Mouse (Mus musculus) left cerebral cortex, adult 18-20 months (tissue): Measurements from ENCODE around the gene Itgb4. TPM values are rescaled to one million over a fixed set of nuclear protein-coding genes. Genes with fewer than 3 reads are reported as not detected.
"Not testable (repeated sequence)": the region's sequence is repeated elsewhere in the genome, so short reads cannot be mapped to it uniquely, and the experiment has no call there.

Experiments used
- DNase-seq, 2 experiments: peaks; one replicate each; pipeline ENCODE4 v3.0.0; 2021 to 2022; ENCODE audit warnings: low spot score in 2 of 2, mixed read lengths in 1 of 2
- total RNA-seq, 2 experiments: library from RNA; stranded (reverse); gene quantifications; 2 replicates each; pipeline ENCODE4 v1.2.3; 2021

The Itgb4 gene
- total RNA-seq, 2 experiments from 2014 or later, result 4.5 to 6.9 TPM

DNA sequence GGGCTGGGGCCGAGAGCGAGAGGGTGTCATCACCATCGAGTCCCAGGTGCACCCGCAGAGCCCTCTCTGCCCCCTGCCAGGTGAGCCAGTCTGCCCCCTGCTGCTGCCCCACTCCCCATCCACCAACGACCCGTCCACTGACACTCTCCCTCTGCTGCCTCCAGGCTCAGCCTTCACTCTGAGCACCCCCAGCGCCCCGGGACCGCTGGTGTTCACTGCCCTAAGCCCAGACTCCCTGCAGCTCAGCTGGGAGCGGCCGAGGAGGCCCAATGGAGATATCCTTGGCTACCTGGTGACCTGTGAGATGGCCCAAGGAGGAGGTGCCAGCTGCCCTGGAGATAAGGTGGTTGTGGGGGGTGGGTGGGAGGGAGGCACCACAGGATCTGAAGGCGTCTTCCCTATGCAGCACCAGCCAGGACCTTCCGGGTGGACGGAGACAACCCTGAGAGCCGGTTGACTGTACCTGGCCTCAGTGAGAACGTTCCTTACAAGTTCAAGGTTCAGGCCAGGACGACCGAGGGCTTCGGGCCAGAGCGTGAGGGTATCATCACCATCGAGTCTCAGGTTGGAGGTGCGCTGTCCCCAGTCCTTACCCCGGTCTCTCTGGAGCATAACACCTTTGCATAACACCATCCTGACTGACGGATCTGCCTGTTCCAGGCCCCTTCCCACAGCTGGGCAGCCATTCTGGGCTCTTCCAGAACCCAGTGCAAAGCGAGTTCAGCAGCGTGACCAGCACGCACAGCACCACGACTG, 32.8 kb downstream of the Itgb4 start:
- DNase-seq, result no peak

DNA sequence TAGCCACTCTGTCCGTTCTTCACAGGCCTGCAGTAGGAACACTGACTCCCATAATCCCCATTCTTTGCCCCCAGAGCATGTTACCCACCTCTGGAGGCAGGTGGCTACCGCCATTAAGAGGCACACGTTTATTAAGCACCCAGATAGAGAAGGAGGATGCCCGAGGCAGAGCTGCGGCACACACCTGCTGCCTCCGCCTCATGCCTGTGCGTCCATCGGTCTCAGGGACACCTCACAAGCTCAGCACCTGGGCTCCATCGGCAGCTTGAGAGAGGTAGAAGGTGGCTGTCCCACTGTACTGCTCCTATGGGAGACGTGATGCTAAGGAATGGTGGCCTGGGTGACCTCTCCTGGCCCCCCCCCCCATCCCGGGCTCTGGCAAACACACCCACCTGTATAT, 33.9 kb downstream of the Itgb4 start:
- DNase-seq, result no peak

DNA sequence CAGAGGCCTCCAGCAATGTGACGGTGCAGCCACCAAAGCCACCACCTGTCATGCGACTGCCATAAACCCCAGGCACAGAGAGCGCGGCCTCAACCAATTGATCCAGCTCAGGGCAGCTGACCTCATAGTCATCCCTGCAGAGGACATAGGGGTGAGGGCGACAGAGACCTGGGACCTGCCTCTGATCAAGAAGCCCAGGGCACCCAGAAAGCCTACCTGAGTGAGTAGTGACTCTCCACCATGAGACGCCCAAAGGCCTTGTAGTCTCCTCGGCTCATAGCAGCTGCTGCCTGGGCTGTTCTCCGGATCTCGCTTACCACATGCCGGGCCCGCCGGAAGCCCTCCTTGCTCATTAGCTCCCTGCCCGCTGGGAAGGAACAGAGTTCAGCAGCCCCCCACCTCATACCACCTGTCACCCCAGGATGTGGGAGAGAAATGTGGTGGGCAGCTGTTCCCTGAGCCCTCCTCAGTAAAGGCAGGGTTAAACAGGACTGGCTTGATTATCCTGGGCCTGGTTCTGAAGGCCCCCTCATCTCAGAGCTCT, 34.4 kb downstream of the Itgb4 start:
- DNase-seq, result no peak

DNA sequence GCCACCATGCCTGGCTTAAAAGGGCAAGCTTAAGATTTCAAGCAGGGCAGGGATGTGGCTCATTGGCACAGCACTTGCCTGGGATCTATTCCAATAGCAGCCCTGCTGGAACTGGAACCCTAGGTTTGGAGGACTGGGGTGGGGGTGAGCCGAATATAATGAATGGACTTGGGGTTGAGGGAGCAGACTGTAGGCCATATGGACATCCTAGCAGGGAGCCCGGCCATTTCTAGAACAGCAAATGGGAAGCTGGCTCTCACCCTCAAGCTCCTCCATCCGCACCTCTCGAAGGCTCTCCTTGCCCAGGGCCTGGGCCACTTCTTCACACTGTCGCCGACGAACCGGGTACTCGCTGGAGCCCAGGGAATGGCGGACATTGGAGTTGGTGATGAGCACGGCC, 35.2 kb downstream of the Itgb4 start:
- no peak for DNase-seq

DNA sequence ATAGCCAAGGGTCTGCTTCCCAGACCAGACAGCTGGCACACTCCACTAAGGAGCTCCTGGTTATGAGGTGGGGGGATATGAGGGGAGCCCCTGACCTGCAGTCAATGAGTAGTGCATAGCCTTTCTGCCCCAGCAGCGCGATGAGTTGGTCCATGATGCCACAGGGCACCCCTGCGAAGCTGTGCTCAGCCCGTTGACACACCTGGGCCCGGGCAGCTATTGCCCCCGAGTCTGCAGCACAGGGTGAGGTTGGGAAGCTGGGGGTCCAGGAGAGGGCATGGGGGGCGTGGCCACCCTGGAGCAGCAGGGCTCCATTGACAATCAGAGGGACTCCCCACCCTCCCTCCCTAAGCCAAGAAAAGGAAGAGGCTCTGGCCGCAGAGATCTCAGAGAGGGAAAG, 35.6 kb downstream of the Itgb4 start:
- no peak for DNase-seq

DNA sequence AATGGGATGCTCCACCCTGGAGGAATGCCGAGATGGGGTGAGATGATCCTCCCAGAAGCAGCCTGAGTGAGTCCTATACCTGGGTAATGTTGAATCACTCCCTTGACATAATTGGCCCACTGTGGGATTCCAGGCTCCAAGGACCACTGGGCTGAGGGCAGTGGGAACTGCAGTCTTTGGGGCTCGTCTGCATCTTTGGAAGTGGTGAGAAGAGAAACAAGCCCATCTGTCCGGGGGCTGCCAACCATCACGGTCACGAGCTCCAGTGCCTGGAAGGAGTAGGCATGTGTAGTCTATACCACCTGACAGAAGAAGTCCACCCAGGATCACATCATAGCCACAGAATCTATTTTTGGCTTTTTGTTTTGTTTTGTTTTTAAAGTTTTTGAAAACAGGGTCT, 36.4 kb downstream of the Itgb4 start:
- DNase-seq, result no peak

DNA sequence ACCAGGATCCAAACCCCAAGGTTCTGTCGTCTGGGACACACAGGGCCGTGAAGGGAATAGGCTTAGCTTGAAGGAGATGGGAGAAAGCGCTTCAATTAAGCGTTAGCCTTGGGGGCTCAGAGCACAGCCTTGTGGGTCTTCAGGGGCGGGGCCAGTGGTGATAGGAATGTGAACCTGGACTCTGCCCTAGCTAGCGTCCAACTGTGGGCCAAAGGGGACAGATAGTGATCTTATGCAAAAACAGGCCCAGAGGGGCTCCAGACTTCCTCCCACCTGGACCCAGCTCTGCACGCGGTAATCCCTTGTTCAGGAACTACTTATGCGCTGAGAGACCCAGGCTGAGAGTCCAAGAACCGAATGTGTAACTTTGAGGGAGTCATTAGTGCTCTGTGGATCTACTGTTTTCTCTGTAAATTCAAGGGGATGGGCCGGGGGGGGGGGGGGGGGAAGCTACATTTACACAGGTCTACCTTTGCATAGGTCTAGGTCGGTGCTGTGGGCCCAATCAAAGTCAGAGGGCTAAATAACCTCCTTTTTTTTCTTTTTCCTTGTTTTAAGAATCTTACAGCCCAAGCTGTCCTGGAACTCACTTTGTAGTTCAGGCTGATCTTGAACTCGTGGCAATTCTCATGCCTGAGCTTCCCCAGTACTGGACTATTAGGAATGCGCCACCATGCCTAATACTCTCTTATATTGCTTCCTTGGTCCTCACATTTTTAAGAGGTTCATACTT, 37.2 kb downstream of the Itgb4 start:
- DNase-seq, result no peak

DNA sequence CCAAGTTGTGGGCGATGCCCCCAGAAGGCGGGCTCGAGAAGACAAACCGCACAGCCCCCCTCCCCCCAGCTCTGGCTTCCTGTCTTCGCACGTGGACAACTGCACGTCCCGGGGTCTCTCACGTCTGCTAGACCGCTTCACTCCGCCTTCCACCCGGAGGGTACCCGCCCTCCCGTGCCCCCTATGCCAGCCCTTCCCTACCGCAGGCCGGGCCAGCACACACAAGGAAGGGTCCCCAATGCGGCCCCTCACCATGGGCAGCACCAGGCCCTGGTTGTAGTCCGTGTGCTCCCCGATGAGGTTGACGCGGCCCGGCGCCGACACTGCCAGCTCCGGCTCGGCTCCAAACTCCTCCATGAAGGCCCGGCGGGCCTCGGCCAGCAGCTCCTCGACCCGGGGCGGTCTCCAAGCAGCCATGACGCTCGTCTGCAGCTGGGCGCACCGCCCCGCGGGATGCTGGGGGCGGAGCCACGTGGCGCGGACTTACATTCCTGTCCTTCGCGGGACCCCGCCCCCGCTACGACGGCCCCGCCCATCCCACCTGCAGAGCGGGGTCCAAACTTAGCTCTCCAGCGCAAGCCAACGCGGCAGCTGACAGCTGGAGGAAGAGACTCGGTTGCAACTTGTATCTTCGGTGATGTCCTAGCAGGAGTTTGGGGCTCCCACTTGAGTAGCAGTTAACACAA, 37.9 kb downstream of the Itgb4 start, which contains the start of gene Galk1:
TSS of gene Galk1 (minus strand) at position 458 of the 686 bp plus-strand sequence.
- DNase-seq, result peak; percentile 75 to 87

DNA sequence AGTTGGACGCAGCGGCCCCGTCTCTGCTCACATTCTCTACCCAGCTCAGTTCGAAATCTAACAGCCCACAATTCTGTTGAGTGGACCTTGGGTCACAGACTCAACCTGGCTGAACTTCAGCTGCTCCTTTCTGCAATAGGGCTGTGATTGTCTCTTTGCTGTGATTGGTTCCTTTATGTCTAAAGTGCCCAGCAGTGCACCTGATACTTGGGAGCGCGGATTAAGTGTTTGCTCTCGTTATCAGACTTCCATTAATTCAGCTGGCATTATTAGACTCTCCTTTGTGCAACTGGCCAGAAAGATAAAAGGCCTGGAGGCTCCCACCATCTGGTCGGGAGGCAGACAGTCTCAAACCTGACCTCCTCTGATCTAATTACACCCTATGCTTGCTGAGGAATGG, 40.3 kb downstream of the Itgb4 start:
- no peak for DNase-seq

DNA sequence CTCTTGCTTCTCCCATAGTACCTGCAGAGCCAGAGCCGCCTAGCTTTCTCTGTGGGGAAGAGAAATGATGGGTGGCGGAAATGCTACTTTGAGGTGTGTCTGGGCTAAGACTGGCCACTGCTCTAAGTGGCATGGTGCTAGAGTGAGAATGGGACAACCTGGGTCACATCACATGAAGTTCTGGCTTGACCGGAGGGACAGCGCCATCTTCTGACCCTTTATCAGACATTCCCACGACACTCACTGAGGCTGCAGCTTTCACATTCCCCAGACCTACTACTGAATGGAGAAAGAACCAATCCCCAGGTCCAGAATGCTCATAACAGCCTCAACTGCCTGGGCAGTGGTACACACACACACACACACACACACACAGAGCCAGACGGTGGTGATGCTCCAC, 43.6 kb downstream of the Itgb4 start:
- DNase-seq, result no peak

DNA sequence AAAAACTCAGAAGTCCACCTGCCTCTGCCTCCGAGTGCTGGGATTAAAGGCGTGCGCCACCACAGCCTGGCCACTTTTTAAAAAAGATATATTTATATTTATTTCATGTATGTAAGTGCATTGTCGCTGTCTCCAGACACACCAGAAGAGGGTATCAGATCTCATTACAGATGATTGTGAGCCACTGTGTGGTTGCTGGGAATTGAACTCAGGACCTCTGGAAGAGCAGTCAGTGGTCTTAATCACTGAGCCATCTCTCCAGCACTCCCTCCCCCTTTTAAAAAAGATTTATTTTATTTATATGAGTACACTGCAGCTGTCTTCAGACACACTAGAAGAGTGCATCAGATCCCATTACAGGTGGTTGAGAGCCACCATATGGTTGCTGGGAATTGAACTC, 44.4 kb downstream of the Itgb4 start:
- DNase-seq, result not testable (repeated sequence)

DNA sequence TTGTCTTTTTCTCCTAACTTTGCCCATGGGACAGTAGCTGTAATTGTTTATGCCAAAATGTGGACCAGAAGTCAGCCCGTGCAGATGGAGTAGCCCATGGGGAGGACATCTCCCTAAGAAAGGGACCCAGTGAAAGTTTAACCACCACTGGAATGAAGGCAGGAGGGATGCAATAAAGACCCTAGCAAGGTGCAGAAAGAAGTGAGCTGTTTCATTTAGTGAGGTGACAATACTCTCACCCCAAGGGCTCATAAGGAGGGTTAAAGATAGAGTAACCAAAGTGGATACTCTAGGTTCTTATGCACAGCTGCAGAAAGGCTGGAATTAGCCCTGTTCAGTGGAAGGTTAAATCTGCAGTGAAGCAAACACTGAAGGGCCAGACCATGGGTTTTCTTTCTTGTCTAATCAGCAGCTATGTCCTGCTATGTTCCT, 44.9 kb downstream of the Itgb4 start:
- no peak for DNase-seq

DNA sequence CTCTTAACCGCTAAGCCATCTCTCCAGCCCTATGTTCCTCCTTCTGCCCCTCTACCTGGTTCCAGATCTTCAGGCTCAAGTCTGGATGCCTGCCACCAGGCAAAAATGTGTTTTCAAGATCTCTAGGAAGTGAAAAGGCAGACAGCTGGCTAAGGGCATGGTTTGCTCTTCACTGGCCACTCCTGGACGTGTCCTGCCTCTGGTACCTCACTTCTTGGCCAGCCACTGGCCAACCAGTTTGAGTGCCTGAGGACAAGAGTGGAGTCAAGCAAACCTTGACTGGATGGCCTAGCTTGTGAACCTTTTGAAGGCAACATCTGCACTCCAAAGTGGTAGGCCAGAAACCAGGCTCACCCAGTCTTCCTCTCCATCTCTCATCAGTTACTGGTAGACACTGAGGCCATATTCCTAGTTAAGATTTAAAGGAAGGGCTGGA, 45.5 kb downstream of the Itgb4 start:
- DNase-seq, result no peak

DNA sequence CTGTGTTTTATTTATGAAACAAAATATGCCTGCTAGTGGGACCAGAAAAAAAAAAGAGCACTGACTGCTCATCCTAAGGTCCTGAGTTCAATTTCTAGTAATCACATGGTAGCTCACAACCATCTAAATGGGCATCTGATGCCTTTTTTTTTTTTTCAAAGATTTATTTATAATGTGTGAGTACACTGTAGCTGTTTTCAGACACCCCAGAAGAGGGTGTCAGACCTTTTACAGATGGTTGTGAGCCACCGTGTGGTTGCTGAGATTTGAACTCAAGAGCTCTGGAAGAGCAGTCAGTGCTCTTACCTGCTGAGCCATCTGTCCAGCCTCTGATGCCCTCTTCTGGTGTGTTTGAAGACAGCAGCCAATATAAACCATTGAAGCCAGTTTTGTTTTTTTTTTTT, 46.0 kb downstream of the Itgb4 start:
- no peak for DNase-seq

DNA sequence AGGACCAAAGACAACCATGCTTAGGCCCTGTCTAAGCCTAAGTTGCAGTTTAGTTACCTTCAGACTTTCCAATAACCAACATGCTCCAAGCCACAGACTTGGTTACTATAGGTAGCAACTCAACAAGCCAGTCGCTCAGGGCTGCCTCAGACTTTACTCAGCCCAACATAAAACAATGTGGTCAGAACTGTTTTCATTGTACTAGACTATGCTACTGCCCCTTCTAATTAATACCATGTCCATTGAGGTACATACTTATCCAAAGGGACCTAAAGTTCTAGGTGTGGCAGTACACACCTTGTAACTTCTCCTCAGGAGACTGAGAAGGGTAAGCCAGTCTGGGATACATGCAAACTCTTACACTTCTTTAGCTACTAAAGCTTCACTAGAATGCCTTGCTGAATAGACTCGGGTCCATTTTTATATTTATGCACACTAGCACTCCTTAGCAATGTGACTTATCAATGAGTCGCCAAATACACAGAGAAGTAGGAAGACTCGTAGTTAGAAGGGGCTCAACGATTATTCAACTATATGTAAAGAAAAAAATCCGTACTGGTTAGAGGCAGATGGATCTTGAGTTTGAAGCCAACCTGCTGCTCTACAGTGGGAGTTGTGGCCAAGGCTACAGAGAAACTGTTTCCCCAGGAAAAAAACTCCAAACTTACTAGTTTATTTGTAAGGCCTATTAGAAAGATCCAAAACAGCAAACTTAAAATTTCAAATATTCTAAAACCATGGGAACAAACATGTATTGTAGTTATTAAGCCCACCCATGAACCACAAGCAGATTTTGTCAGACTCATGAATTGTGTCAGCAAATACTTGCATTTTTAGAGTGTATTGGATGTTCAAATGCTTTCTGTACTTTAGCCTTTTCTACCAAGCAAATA, 47.1 kb downstream of the Itgb4 start:
- DNase-seq, result no peak

DNA sequence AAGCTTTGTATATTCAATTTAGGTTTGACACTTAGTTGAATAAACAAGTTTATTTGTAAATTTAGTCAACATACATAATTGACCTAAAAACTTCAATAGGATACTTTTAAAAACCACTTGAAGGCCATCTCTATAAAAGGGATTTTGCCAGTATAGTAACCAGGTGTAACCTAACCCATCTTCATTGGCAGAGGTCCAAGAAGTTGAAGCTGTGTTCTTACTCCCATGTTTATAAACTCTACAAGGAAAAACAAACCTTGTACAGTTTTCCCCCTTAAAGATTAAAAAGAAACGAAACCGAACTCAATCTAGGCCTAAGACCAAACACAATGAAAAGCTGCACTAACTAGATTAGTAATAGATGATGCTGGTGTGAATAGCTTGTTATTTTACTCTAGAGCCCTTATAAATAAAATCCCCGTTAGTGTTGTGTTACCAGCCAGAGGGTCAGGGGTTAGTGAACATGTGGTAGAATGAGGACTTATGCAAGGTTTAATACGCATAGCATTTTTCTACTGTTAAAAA, 47.8 kb downstream of the Itgb4 start:
- no peak for DNase-seq

DNA sequence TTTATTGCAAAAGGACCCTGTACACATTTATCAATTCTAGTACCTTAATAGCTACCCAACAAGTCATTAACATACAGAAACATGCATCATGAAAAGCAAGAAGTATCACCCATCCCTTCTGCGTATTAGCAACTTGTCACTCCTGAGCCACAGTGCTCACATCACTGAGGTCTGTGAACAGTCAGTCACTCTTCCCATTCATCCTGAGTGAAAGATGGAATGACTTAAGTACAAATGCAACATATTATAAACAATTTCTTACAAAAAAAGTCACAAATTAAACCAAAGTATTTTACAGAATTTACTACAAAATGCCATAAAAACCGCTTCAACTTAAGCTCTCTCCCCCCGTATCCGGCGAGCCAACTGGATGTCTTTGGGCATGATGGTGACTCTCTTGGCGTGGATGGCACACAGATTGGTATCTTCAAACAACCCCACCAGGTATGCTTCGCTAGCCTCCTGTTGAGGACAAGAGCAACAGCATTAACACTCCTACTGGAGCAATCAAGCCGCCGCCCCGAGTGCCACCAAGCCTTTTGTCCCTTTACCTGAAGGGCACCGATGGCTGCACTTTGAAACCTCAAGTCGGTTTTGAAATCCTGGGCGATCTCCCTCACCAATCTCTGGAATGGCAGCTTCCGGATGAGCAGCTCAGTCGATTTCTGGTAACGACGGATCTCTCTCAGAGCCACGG, 48.7 kb downstream of the Itgb4 start:
- DNase-seq, result not testable (repeated sequence)

DNA sequence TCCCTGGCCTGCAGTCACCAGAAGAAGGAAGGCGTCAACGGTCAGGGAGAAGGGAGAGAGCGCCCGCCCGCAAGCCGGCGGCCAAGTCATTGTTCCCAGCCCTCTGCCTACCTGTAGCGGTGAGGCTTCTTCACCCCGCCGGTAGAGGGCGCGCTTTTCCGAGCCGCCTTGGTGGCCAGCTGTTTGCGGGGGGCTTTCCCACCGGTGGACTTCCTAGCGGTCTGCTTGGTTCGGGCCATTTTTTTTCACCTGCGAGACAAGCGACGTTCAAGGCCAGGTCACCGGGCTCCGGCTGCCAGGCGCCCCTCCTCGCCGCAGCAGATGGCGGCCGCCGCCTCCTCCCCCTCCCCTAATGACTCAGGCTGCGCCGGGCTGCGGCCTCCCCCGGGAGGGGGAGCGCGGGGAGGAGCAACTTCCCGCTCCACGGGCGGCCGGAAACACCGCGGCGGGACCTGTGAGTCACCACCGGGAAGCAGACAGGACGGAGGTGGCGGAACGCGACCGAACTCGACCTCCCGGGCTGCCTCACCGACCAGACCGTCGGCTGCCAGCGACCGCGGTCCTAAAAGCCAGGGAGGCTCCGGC, 49.4 kb downstream of the Itgb4 start:
- peak; percentile 75 to 78 for DNase-seq

DNA sequence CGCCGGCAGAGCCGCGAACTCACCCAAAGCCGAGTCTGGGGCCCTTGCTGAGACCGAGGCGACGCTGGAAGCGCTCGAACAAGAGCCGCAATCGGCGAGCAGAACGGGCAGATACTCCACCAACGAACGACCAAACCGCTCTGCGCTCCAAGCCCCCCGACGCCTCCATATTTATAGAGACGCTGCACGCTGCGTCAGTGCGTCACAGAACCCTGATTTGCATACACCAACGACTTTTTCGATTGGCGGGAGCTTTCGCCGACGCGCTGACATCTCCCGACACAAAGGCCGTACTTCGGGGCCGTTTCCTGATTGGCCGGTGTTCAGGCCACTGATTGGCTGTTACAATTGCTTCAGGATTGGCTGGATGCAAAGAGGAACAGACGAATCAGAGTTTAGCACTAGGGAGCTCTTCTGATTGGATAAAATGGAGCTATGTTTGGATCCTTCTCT, 49.9 kb downstream of the Itgb4 start:
- peak; percentile 90 to 94 for DNase-seq
